Comparison of ENCODE assay signal across 19 mouse cellular contexts in the genomic region with DNA sequence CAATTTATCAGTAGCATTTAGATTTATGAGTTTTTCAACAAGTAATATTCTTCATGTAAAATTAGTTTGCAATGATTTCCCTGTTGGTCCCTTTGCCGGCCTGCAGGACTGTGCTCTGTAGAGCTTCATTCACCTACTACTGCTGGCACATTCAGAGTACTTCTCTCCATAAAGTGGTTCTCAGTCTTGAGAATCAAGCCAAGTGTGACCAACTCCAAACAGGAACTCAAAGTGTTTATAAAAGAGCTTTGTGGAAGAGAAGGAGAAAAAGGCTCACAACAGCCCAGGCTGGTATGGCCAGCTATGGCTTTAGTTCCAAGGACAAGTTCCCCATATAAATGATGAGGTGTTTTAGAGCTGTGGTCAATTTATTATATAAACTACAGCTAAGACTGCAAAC.
"Had no signal": no experiment of that assay in that cellular context is flagged by ENCODE, and none has a peak within 500 bp of the region (broad histone marks: within the 10 kb centered on the region; RNA-seq: fewer than 3 reads in every experiment).

No protein-coding gene starts in this region.

- H3K4me2 ChIP-seq: hindbrain, embryonic 15.5 days; liver, embryonic 11.5 days; midbrain, embryonic 13.5 days; neural tube, embryonic 13.5 days; stomach, embryonic 15.5 days had no signal

- H3K9me3 ChIP-seq: hindbrain, embryonic 15.5 days; midbrain, embryonic 10.5 days; midbrain, embryonic 13.5 days; neural tube, embryonic 13.5 days; stomach, embryonic 15.5 days had no signal

- H3K4me1 ChIP-seq: hindbrain, embryonic 15.5 days; megakaryocyte, embryonic 14.5 days; midbrain, embryonic 10.5 days; midbrain, embryonic 13.5 days; neural tube, embryonic 13.5 days; stomach, embryonic 15.5 days had no signal

- ATAC-seq: intestine, postnatal 0 days; midbrain, embryonic 13.5 days; midbrain, embryonic 16.5 days had no signal

- DNase-seq: kidney, postnatal 10 days; layer of hippocampus, adult 9-11 months; retina, postnatal 1 day; right cerebral cortex, postnatal 25 days; spleen, adult 18-20 months; thymus, adult 18-20 months; thymus, postnatal 36 days had no signal

- H3K4me3 ChIP-seq: hindbrain, embryonic 15.5 days; layer of hippocampus, adult 2 months; megakaryocyte, embryonic 14.5 days; midbrain, embryonic 10.5 days; midbrain, embryonic 13.5 days; myocyte; neural tube, embryonic 13.5 days; stomach, embryonic 15.5 days had no signal

- H3K27me3 ChIP-seq: hindbrain, embryonic 15.5 days; megakaryocyte, embryonic 14.5 days; midbrain, embryonic 13.5 days; neural tube, embryonic 13.5 days; stomach, embryonic 15.5 days had no signal

- H3K27ac ChIP-seq: hindbrain, embryonic 15.5 days; layer of hippocampus, adult 2 months; liver, embryonic 14.5 days; midbrain, embryonic 10.5 days; midbrain, embryonic 13.5 days; neural tube, embryonic 13.5 days; stomach, embryonic 15.5 days had no signal

- H3K36me3 ChIP-seq: hindbrain, embryonic 15.5 days; midbrain, embryonic 10.5 days; midbrain, embryonic 13.5 days; neural tube, embryonic 13.5 days; stomach, embryonic 15.5 days had no signal

- H3K9ac ChIP-seq: hindbrain, embryonic 15.5 days; liver, embryonic 14.5 days; midbrain, embryonic 13.5 days; neural tube, embryonic 13.5 days; stomach, embryonic 15.5 days had no signal
